Mouse (Mus musculus) CD4-positive, CD25-positive, alpha-beta regulatory T cell, adult 9 weeks (primary cell): ENCODE data around the gene Zfp536. TPM values are rescaled to one million over a fixed set of nuclear protein-coding genes. Genes with fewer than 3 reads are reported as not detected.

Experiments
- polyA plus RNA-seq: library from polyadenylated mRNA; unstranded; fragments of 100-300 nt; shearing (Covaris generic); gene quantifications from one replicate; pipeline ENCODE4 v1.2.1, GENCODE M21; 2017

The Zfp536 gene
- polyA plus RNA-seq: 0.38 TPM

DNA sequence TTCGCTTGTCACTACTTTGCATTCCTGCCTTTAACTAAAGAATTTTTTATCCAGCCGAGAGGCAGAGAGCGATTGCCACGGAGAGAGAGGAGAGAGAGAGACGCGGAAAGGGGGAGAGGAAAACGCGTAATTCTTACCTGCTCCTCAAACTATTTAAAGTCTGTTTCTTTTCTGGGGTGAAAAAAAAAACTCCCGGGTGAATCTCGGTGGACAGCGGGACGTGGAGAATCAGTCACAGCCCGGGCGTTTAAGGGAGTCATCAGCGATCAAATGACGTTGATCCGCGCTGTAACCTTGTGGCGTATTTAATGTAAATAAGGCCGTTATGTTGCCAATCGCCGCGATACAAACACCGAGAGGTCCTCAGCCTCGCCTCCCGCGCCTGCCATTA, at the start of gene Zfp536:
TSS of gene Zfp536 (minus strand) at position 330 of the 391 bp plus-strand sequence.

Other genes with a start within 250 kb of the Zfp536 start
- 10.7 TPM for gene Uri1, start 249.9 kb upstream of the Zfp536 start, polyA plus RNA-seq